Mouse (Mus musculus) liver, adult 2 months (tissue): Measurements from ENCODE around the gene Ly6g5c.

ENCODE experiments used
- CTCF ChIP-seq: fragments of 200-500 bp; IDR thresholded peaks from 2 replicates; pipeline ENCODE4 v1.5.1; 2011; ENCODE audit warnings: low read depth, low read length, control low read depth
- POLR2A ChIP-seq: fragments of 200-500 bp; IDR thresholded peaks from 2 replicates; pipeline ENCODE4 v1.6.1; 2011; ENCODE audit warnings: low read length, control low read depth; ENCODE audit not compliant: insufficient read depth; ENCODE audit errors: extremely low read depth

- TF ChIP-seq POLR2A = no peak
- TF ChIP-seq CTCF = no peak
Observed at GRCm38 (mm10) chr17:35088151-35088550, 19.9 kb upstream of the Ly6g5c start.
